Mouse (Mus musculus) MEL (cell line): ENCODE measurements around the gene Tmem81. TPM values are rescaled to one million over a fixed set of nuclear protein-coding genes. Genes with fewer than 3 reads are reported as not detected.

Experiments used
- DNase-seq: peaks from one replicate; pipeline ENCODE4 v3.0.0; 2011; ENCODE audit warnings: low read depth, low spot score
- H3K27ac ChIP-seq: 2 replicates; pipeline ENCODE4 v1.5.1; 2012; ENCODE audit warnings: low read depth, mild to moderate bottlenecking, control low read depth, low read length, moderate library complexity; ENCODE audit not compliant: control insufficient read depth
- H3K27me3 ChIP-seq, 2 experiments: fragments of 150-350 bp in 1 of 2; sonication (generic) in 1 of 2; 2 replicates each; pipeline ENCODE4 v1.6.1; 2012; ENCODE audit warnings: low read length in 2 of 2, mild to moderate bottlenecking in 2 of 2, improper control_type of control experiment in 1 of 2, moderate library complexity in 1 of 2; ENCODE audit not compliant: insufficient read depth in 2 of 2, control insufficient read depth in 1 of 2
- H3K36me3 ChIP-seq, 2 experiments: 2 replicates each; pipeline ENCODE4 v1.6.1; 2012 to 2014; ENCODE audit warnings: low read length in 2 of 2, improper control_type of control experiment in 1 of 2, inconsistent platforms in 1 of 2, mild to moderate bottlenecking in 1 of 2; ENCODE audit not compliant: insufficient read depth in 2 of 2, control insufficient read depth in 1 of 2
- H3K4me1 ChIP-seq, 2 experiments: fragments of 150-350 bp in 1 of 2; sonication (generic) in 1 of 2; 2 replicates each; pipeline ENCODE4 v1.6.1; 2012; ENCODE audit warnings: low read length in 2 of 2, improper control_type of control experiment in 1 of 2, mild to moderate bottlenecking in 1 of 2; ENCODE audit not compliant: insufficient read depth in 2 of 2, control insufficient read depth in 1 of 2
- H3K4me3 ChIP-seq, 2 experiments: fragments of 150-350 bp in 1 of 2; sonication (generic) in 1 of 2; 2 replicates each; pipeline ENCODE4 v1.5.1; 2012; ENCODE audit warnings: low read depth in 2 of 2, low read length in 2 of 2, mild to moderate bottlenecking in 2 of 2, moderate library complexity in 2 of 2, control low read depth in 1 of 2, improper control_type of control experiment in 1 of 2; ENCODE audit not compliant: control insufficient read depth in 1 of 2, insufficient read depth in 1 of 2
- H3K79me2 ChIP-seq: 2 replicates; pipeline ENCODE4 v1.6.1; 2012; ENCODE audit warnings: mild to moderate bottlenecking, low read length, moderate library complexity; ENCODE audit not compliant: control insufficient read depth, poor library complexity, insufficient read depth
- H3K9ac ChIP-seq: 2 replicates; pipeline ENCODE4 v1.6.1; 2012; ENCODE audit warnings: low read depth, mild to moderate bottlenecking, control low read depth, low read length, moderate library complexity; ENCODE audit not compliant: control insufficient read depth, poor library complexity, severe bottlenecking
- H3K9me3 ChIP-seq: fragments of 150-350 bp; sonication (generic); replicated peaks from 2 replicates; pipeline ENCODE4 v1.6.1; 2012; ENCODE audit warnings: mild to moderate bottlenecking, low read length, improper control_type of control experiment, moderate library complexity; ENCODE audit not compliant: insufficient read depth
- BHLHE40 ChIP-seq: IDR thresholded peaks from 2 replicates; pipeline ENCODE4 v1.6.1; 2012; ENCODE audit warnings: low read depth, mild to moderate bottlenecking, inconsistent platforms, low read length, improper control_type of control experiment, borderline replicate concordance
- CHD1 ChIP-seq: IDR thresholded peaks from 2 replicates; pipeline ENCODE4 v1.6.1; 2012; ENCODE audit warnings: low read depth, mild to moderate bottlenecking, inconsistent platforms, low read length, improper control_type of control experiment
- EP300 ChIP-seq, 2 experiments: IDR thresholded peaks; 2 replicates each; pipeline ENCODE4 v1.6.1; 2011; ENCODE audit warnings: improper control_type of control experiment in 2 of 2, low read length in 2 of 2, low read depth in 1 of 2, mild to moderate bottlenecking in 1 of 2
- ETS1 ChIP-seq: IDR thresholded peaks from 2 replicates; pipeline ENCODE4 v1.6.1; 2012; ENCODE audit warnings: low read depth, mild to moderate bottlenecking, inconsistent platforms, low read length, improper control_type of control experiment, moderate library complexity
- GABPA ChIP-seq: IDR thresholded peaks from 2 replicates; pipeline ENCODE4 v1.6.1; 2012; ENCODE audit warnings: low read depth, mild to moderate bottlenecking, inconsistent platforms, low read length, improper control_type of control experiment, moderate library complexity
- GATA1 ChIP-seq: IDR thresholded peaks from 2 replicates; pipeline ENCODE4 v1.6.1; 2011; ENCODE audit warnings: low read depth, low read length, improper control_type of control experiment
- JUND ChIP-seq: IDR thresholded peaks from 2 replicates; pipeline ENCODE4 v1.6.1; 2011; ENCODE audit warnings: low read depth, mild to moderate bottlenecking, improper control_type of control experiment, low read length
- KAT2A ChIP-seq: conservative IDR thresholded peaks from 2 replicates; pipeline ENCODE4 v1.6.1; 2012; ENCODE audit warnings: low read depth, low read length, improper control_type of control experiment, inconsistent platforms
- MAX ChIP-seq: IDR thresholded peaks from 2 replicates; pipeline ENCODE4 v1.6.1; 2011; ENCODE audit warnings: low read length, improper control_type of control experiment
- MAZ ChIP-seq: IDR thresholded peaks from 2 replicates; pipeline ENCODE4 v1.6.1; 2012; ENCODE audit warnings: low read depth, mild to moderate bottlenecking, inconsistent platforms, low read length, improper control_type of control experiment
- MEF2A ChIP-seq: IDR thresholded peaks from 2 replicates; pipeline ENCODE4 v1.6.1; 2014; ENCODE audit warnings: low read depth, mild to moderate bottlenecking, inconsistent platforms, low read length, improper control_type of control experiment; ENCODE audit not compliant: poor library complexity, insufficient replicate concordance, severe bottlenecking; ENCODE audit errors: extremely low read depth
- MXI1 ChIP-seq: IDR thresholded peaks from 2 replicates; pipeline ENCODE4 v1.6.1; 2011; ENCODE audit warnings: mild to moderate bottlenecking, low read depth, low read length, improper control_type of control experiment
- MYB ChIP-seq: IDR thresholded peaks from 2 replicates; pipeline ENCODE4 v1.6.1; 2011; ENCODE audit warnings: mild to moderate bottlenecking, low read depth, low read length, improper control_type of control experiment
- NELFE ChIP-seq: IDR thresholded peaks from 2 replicates; pipeline ENCODE4 v1.6.1; 2011; ENCODE audit warnings: low read depth, low read length, improper control_type of control experiment
- NRF1 ChIP-seq: IDR thresholded peaks from 2 replicates; pipeline ENCODE4 v1.6.1; 2014; ENCODE audit warnings: low read depth, mild to moderate bottlenecking, inconsistent platforms, low read length, improper control_type of control experiment, moderate library complexity; ENCODE audit not compliant: poor library complexity, insufficient read depth, severe bottlenecking
- POLR2A ChIP-seq, 2 experiments: IDR thresholded peaks; 2 replicates each; pipeline ENCODE4 v1.6.1; 2011 to 2012; ENCODE audit warnings: low read length in 2 of 2, mild to moderate bottlenecking in 2 of 2, control low read depth in 1 of 2, improper control_type of control experiment in 1 of 2, low read depth in 1 of 2, moderate library complexity in 1 of 2; ENCODE audit not compliant: control insufficient read depth in 1 of 2, insufficient read depth in 1 of 2, poor library complexity in 1 of 2
- POLR2AphosphoS2 ChIP-seq: IDR thresholded peaks from 2 replicates; pipeline ENCODE4 v1.6.1; 2011; ENCODE audit warnings: low read length, improper control_type of control experiment
- POLR2AphosphoS5 ChIP-seq: IDR thresholded peaks from 2 replicates; pipeline ENCODE4 v1.6.1; 2012; ENCODE audit warnings: low read depth, borderline replicate concordance, mild to moderate bottlenecking, inconsistent platforms, low read length, moderate library complexity, mixed read lengths
- RAD21 ChIP-seq: IDR thresholded peaks from 2 replicates; pipeline ENCODE4 v1.6.1; 2011; ENCODE audit warnings: mild to moderate bottlenecking, low read depth, low read length, improper control_type of control experiment
- SMC3 ChIP-seq: IDR thresholded peaks from 2 replicates; pipeline ENCODE4 v1.6.1; 2011; ENCODE audit warnings: low read depth, low read length, improper control_type of control experiment
- TBP ChIP-seq: IDR thresholded peaks from 2 replicates; pipeline ENCODE4 v1.8.0; 2011; ENCODE audit warnings: low read depth, low read length, improper control_type of control experiment
- TCF12 ChIP-seq: IDR thresholded peaks from 2 replicates; pipeline ENCODE4 v1.6.1; 2014; ENCODE audit warnings: low read depth, mild to moderate bottlenecking, inconsistent platforms, low read length, improper control_type of control experiment, moderate library complexity
- USF2 ChIP-seq, 2 experiments: IDR thresholded peaks; 2 replicates each; pipeline ENCODE4 v1.6.1; 2011 to 2012; ENCODE audit warnings: improper control_type of control experiment in 2 of 2, low read length in 2 of 2, borderline replicate concordance in 1 of 2, inconsistent platforms in 1 of 2, low read depth in 1 of 2, mild to moderate bottlenecking in 1 of 2; ENCODE audit not compliant: insufficient read depth in 1 of 2
- ZC3H11A ChIP-seq: IDR thresholded peaks from 2 replicates; pipeline ENCODE4 v1.6.1; 2012; ENCODE audit warnings: low read depth, mild to moderate bottlenecking, inconsistent platforms, low read length, improper control_type of control experiment
- ZKSCAN1 ChIP-seq: IDR thresholded peaks from 2 replicates; pipeline ENCODE4 v1.6.1; 2012; ENCODE audit warnings: low read depth, mild to moderate bottlenecking, inconsistent platforms, low read length, improper control_type of control experiment, moderate library complexity
- polyA plus RNA-seq, 2 experiments: library from polyadenylated mRNA; stranded (reverse) in 1 of 2; unstranded in 1 of 2; fragments of >175 nt in 1 of 2; fragments of >200 nt in 1 of 2; gene quantifications; 2 replicates each; pipeline versions ENCODE4 v1.2.1 to v1.2.4; 2012; ENCODE audit warnings: low replicate concordance in 2 of 2, low read depth in 1 of 2; ENCODE audit not compliant: insufficient read length in 2 of 2, insufficient read depth in 1 of 2, missing spikeins in 1 of 2
- total RNA-seq: library from RNA; depleted of rRNA; stranded (reverse); fragments of 300-350 nt; gene quantifications from 2 replicates; pipeline ENCODE4 v1.2.3, GENCODE M21; 2012

The Tmem81 gene
- total and polyA plus RNA-seq, 3 experiments, result 2.9 to 5.4 TPM; not detected in 1

DNA sequence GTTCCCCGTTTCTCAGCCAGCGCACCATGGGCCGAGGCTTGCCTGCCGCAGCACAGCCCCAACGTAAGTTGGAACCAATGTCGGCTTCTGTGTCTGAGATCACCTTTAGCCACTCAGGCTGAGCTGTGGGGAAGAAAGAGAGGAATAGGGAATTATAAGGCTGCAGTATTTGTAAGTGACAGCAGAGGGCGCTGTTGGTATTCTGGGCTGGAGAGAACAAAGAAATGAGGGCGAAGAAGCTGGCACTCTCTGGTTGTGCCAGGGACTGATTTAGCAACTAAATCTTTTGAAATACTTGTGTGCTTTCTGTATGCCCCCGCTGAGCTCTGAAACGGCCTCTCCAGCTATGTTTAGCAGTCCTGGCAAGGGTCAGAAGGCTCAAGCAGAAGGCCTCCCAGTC is 19.8 kb downstream of the Tmem81 start (continued):
- TF ChIP-seq GABPA, result no peak
- TF ChIP-seq, all 39 proteins: peak for 4

DNA sequence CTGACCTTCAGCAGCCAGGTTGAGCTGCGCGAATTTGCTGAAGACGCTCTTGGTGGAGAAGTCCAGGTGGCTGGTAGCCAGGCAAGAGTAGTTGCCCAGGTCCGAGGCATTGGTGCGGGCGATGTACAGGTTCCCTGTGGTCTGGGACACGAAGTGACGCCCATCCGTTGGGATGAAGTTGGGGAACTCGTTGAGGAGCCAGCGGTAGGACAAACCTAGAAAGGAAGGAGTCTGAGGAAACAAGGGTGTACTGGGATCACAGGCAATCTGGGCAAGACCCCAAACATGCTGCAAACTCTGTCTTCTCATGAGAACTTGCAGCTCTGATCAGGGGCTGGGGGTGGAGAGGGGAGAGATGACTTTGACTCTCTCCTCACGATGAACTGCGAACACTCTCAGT is 22.0 kb downstream of the Tmem81 start:
- Histone ChIP-seq H3K4me3 (no peak overlapping the region), H3K9me3 (no peaks in the 10 kb centered on the region), H3K9ac (no peak overlapping the region), H3K27me3 (peaks cover 2 to 11% of the 10 kb centered on the region in 2 experiments; a peak in 3 of 4 replicates), H3K36me3 (no peaks in the 10 kb centered on the region), H3K27ac (no peak overlapping the region), H3K4me1 (no peaks in the 10 kb centered on the region), H3K79me2 (no peaks in the 10 kb centered on the region)
- no peak for TF ChIP-seq MAX
- no peak for TF ChIP-seq ZKSCAN1
- TF ChIP-seq ZC3H11A, result no peak
- TF ChIP-seq JUND, result no peak
- TF ChIP-seq MAZ, result no peak
- TF ChIP-seq POLR2AphosphoS5, result no peak
- no peak for TF ChIP-seq SMC3
- TF ChIP-seq GABPA, result no peak
- no peak for TF ChIP-seq NELFE
- no peak for TF ChIP-seq EP300 (IDR thresholded peaks at IDR 0.05; ENCODE audit: low read depth in 1 of 2, low read length in 2 of 2)
- TF ChIP-seq KAT2A, result no peak
- TF ChIP-seq MEF2A, result no peak
- no peak for TF ChIP-seq BHLHE40
- TF ChIP-seq TBP, result no peak
- no peak for TF ChIP-seq NRF1
- no peak for TF ChIP-seq MXI1
- no peak for TF ChIP-seq TCF12
- no peak for DNase-seq

DNA sequence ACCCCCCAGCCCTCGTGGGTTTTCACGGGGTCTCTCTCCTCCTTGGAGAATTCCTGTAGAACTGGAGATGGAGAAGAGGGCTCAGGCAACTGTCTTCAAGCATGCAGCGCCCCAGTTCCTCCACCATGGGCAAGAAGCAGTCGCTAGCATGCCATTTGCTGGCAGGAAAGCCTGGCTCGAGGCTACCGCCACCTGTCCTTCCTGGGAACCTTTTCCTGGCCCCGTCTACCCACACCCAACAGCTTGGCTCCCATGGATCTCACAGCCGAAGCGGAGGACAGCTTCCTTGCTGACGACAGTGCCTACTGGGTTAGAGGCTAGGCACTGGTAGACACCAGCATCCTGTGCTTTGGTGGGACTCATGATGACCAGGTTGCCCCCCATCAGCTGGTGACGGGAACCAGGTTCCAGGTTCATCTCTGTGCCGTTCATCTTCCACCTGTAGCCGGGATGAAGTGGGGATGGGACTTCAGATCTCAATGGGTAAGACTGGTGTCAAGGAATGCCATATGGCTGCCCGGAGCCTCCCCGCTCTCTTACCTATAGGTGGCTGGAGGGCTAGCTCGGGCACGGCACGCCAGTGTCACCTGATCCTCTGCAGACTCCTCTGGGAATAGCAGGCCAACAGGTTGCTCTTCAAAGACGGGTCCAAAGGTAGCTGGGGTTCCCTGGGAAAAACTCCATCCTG is 22.8 kb downstream of the Tmem81 start:
- TF ChIP-seq ETS1 (no peak), TBP (no peak), GABPA (no peak), POLR2AphosphoS5 (no peak), NELFE (no peak), ZC3H11A (no peak), USF2 (IDR thresholded peaks at IDR 0.05; ENCODE audit: borderline replicate concordance in 1 of 2, insufficient read depth in 1 of 2, low read depth in 1 of 2, low read length in 2 of 2) (no peak), KAT2A (no peak), MYB (no peak), SMC3 (no peak), POLR2A (IDR thresholded peaks at IDR 0.05; ENCODE audit: control insufficient read depth in 1 of 2, insufficient read depth in 1 of 2, low read depth in 1 of 2, low read length in 2 of 2, poor library complexity in 1 of 2) (no peak), GATA1 (no peak), POLR2AphosphoS2 (no peak), JUND (no peak), BHLHE40 (no peak), MAZ (no peak), RAD21 (no peak), CHD1 (no peak)
- TF ChIP-seq, all 39 proteins: peak for 0
- Histone ChIP-seq H3K36me3 (no peaks in the 10 kb centered on the region), H3K9me3 (no peaks in the 10 kb centered on the region), H3K79me2 (no peaks in the 10 kb centered on the region), H3K4me1 (no peaks in the 10 kb centered on the region), H3K9ac (no peak overlapping the region), H3K4me3 (no peak overlapping the region), H3K27me3 (peaks cover 6 to 12% of the 10 kb centered on the region in 2 experiments; a peak in 3 of 4 replicates), H3K27ac (no peak overlapping the region)
- DNase-seq, result no peak
